Mouse (Mus musculus) limb, embryonic 15.5 days (tissue): Measurements from ENCODE around the gene Ccdc88c. TPM values are rescaled to one million over a fixed set of nuclear protein-coding genes. Genes with fewer than 3 reads are reported as not detected.

Experiments used
- ATAC-seq: fragments of 200-750 bp; cut with Nextera tagmentation; 2 replicates; pipeline ENCODE4 v1.8.0; 2017; ENCODE audit warnings: low read depth, moderate TSS enrichment; ENCODE audit not compliant: insufficient number of reproducible peaks, low FRiP score, low TSS enrichment
- H3K27ac ChIP-seq: fragments of 300-500 bp; sonication (generic); 2 replicates; pipeline ENCODE4 v1.5.1; 2015; ENCODE audit warnings: moderate library complexity, mild to moderate bottlenecking, inconsistent platforms
- H3K27me3 ChIP-seq: fragments of 300-500 bp; sonication (generic); 2 replicates; pipeline ENCODE4 v1.6.1; 2015; ENCODE audit warnings: inconsistent platforms
- H3K36me3 ChIP-seq: fragments of 300-500 bp; sonication (generic); 2 replicates; pipeline ENCODE4 v1.6.1; 2015; ENCODE audit warnings: inconsistent platforms
- H3K4me1 ChIP-seq: fragments of 300-500 bp; sonication (generic); 2 replicates; pipeline ENCODE4 v1.6.1; 2015; ENCODE audit warnings: inconsistent platforms
- H3K4me2 ChIP-seq: fragments of 300-500 bp; sonication (generic); 2 replicates; pipeline ENCODE4 v1.6.1; 2015; ENCODE audit warnings: mild to moderate bottlenecking, inconsistent platforms
- H3K4me3 ChIP-seq: fragments of 300-500 bp; sonication (generic); 2 replicates; pipeline ENCODE4 v1.5.1; 2015; ENCODE audit warnings: mild to moderate bottlenecking, inconsistent platforms
- H3K9ac ChIP-seq: fragments of 300-500 bp; sonication (generic); 2 replicates; pipeline ENCODE4 v1.6.1; 2015; ENCODE audit warnings: inconsistent platforms
- H3K9me3 ChIP-seq: fragments of 300-500 bp; sonication (generic); 2 replicates; pipeline ENCODE4 v1.6.1; 2016; ENCODE audit warnings: inconsistent platforms
- WGBS: fragments of 180-500 bp; shearing (Covaris S2); methylation state at CpG from one replicate; pipeline ENCODE4 v1.1.7; 2015; 5-methylcytosine and 5-hydroxymethylcytosine counted together
- polyA plus RNA-seq: library from polyadenylated mRNA; unstranded; fragments of >200 nt; fragmentation: Nextera tagmentation; extraction: Ambion mirVana; gene quantifications from 2 replicates; pipeline ENCODE4 v1.2.1, GENCODE M21; 2015

The Ccdc88c gene
- polyA plus RNA-seq, 1 experiment from 2014 or later = 3.7 TPM

GRCm38 (mm10) chr12:101026025-101026424 lies 2.8 kb downstream of the Ccdc88c start:
- no peak for ATAC-seq
- Histone ChIP-seq H3K4me3 (no peak overlapping the region), H3K9me3 (no peaks in the 10 kb centered on the region), H3K4me1 (peaks cover 30% of the 10 kb centered on the region), H3K9ac (no peak overlapping the region), H3K27me3 (peaks cover 19% of the 10 kb centered on the region), H3K4me2 (no peak overlapping the region), H3K27ac (no peak overlapping the region), H3K36me3 (no peaks in the 10 kb centered on the region)
- 83% methylated on average over 4 of the region's 4 CpGs for WGBS

- WGBS = 64% methylated on average over 7 of the region's 7 CpGs
- Histone ChIP-seq H3K9me3 (no peaks in the 10 kb centered on the region), H3K36me3 (no peaks in the 10 kb centered on the region), H3K27me3 (peaks cover 19% of the 10 kb centered on the region), H3K4me1 (peaks cover 30% of the 10 kb centered on the region), H3K27ac (no peak overlapping the region), H3K9ac (no peak overlapping the region), H3K4me3 (no peak overlapping the region), H3K4me2 (no peak overlapping the region)
- no peak for ATAC-seq
Observed at GRCm38 (mm10) chr12:101025379-101025778, 3.5 kb downstream of the Ccdc88c start.

GRCm38 (mm10) chr12:101024824-101025223 lies 4.0 kb downstream of the Ccdc88c start:
- 62% methylated on average over 8 of the region's 8 CpGs for WGBS
- Histone ChIP-seq H3K36me3 (no peaks in the 10 kb centered on the region), H3K4me1 (peaks cover 34% of the 10 kb centered on the region), H3K27me3 (peaks cover 19% of the 10 kb centered on the region), H3K9me3 (no peaks in the 10 kb centered on the region), H3K4me3 (no peak overlapping the region), H3K4me2 (no peak overlapping the region), H3K27ac (no peak overlapping the region), H3K9ac (no peak overlapping the region)
- ATAC-seq = no peak

GRCm38 (mm10) chr12:101023143-101023542 lies 5.7 kb downstream of the Ccdc88c start:
- no peaks in the 10 kb centered on the region for H3K9me3 ChIP-seq
- no peaks in the 10 kb centered on the region for H3K36me3 ChIP-seq
- H3K4me2 ChIP-seq = no peak overlapping the region
- peaks cover 25% of the 10 kb centered on the region for H3K4me1 ChIP-seq
- no peak for ATAC-seq
- 82% methylated on average over 11 of the region's 11 CpGs for WGBS
- no peak overlapping the region for H3K9ac ChIP-seq
- H3K27ac ChIP-seq = no peak overlapping the region
- H3K4me3 ChIP-seq = no peak overlapping the region
- peaks cover 19% of the 10 kb centered on the region for H3K27me3 ChIP-seq

GRCm38 (mm10) chr12:101022353-101022752 lies 6.5 kb downstream of the Ccdc88c start:
- ATAC-seq = no peak
- no peak overlapping the region for H3K27ac ChIP-seq
- no peak overlapping the region for H3K9ac ChIP-seq
- peaks cover 18% of the 10 kb centered on the region for H3K27me3 ChIP-seq
- no peaks in the 10 kb centered on the region for H3K36me3 ChIP-seq
- peaks cover 24% of the 10 kb centered on the region for H3K4me1 ChIP-seq
- H3K4me2 ChIP-seq = no peak overlapping the region
- H3K4me3 ChIP-seq = no peak overlapping the region
- no peaks in the 10 kb centered on the region for H3K9me3 ChIP-seq
- 91% methylated on average over 8 of the region's 8 CpGs for WGBS

- H3K27ac ChIP-seq = no peak overlapping the region
- H3K9ac ChIP-seq = no peak overlapping the region
- no peak for ATAC-seq
- peaks cover 14% of the 10 kb centered on the region for H3K27me3 ChIP-seq
- 78% methylated on average over 9 of the region's 9 CpGs for WGBS
- H3K9me3 ChIP-seq = no peaks in the 10 kb centered on the region
- no peaks in the 10 kb centered on the region for H3K36me3 ChIP-seq
- no peak overlapping the region for H3K4me2 ChIP-seq
- H3K4me3 ChIP-seq = no peak overlapping the region
- H3K4me1 ChIP-seq = peaks cover 23% of the 10 kb centered on the region
Observed at GRCm38 (mm10) chr12:101021484-101022226, 7.2 kb downstream of the Ccdc88c start.

GRCm38 (mm10) chr12:101020210-101021015 lies 8.4 kb downstream of the Ccdc88c start:
- Histone ChIP-seq H3K4me3 (no peak overlapping the region), H3K9me3 (no peaks in the 10 kb centered on the region), H3K27me3 (0 out of 2 replicates have a peak, but pooled peaks cover 1% of the 10 kb centered on the region), H3K4me2 (no peak overlapping the region), H3K27ac (no peak overlapping the region), H3K4me1 (peaks cover 33% of the 10 kb centered on the region), H3K36me3 (no peaks in the 10 kb centered on the region), H3K9ac (no peak overlapping the region)
- 72% methylated on average over 15 of the region's 15 CpGs for WGBS
- ATAC-seq = no peak

- no peak overlapping the region for H3K27ac ChIP-seq
- peaks cover 38% of the 10 kb centered on the region for H3K4me1 ChIP-seq
- 91% methylated on average over 7 of the region's 7 CpGs for WGBS
Observed at GRCm38 (mm10) chr12:101019443-101019842, 9.4 kb downstream of the Ccdc88c start.

GRCm38 (mm10) chr12:101019031-101019430 lies 9.8 kb downstream of the Ccdc88c start:
- ATAC-seq = no peak
- H3K27me3 ChIP-seq = no peaks in the 10 kb centered on the region

More at GRCm38 (mm10) chr12:101019443-101019842, 9.4 kb downstream of the Ccdc88c start:
- no peak overlapping the region for H3K4me2 ChIP-seq
- no peak overlapping the region for H3K4me3 ChIP-seq
- no peaks in the 10 kb centered on the region for H3K27me3 ChIP-seq
- no peaks in the 10 kb centered on the region for H3K9me3 ChIP-seq
- no peak for ATAC-seq
- no peaks in the 10 kb centered on the region for H3K36me3 ChIP-seq
- H3K9ac ChIP-seq = no peak overlapping the region

GRCm38 (mm10) chr12:101017971-101018371 lies 10.9 kb downstream of the Ccdc88c start:
- Histone ChIP-seq H3K27ac (peak overlapping the region; percentile 12; the same call in 1 of the 2 replicates), H3K9ac (no peak overlapping the region), H3K36me3 (no peaks in the 10 kb centered on the region), H3K4me2 (peak overlapping the region; percentile 10; the same call in 1 of the 2 replicates), H3K9me3 (no peaks in the 10 kb centered on the region), H3K4me1 (peaks cover 45% of the 10 kb centered on the region), H3K27me3 (peaks cover 3% of the 10 kb centered on the region; the same call in 1 of the 2 replicates), H3K4me3 (no peak overlapping the region)
- 0 out of 2 replicates have a peak, but pooled peaks have one; percentile 16 for ATAC-seq
- 13% methylated on average over 6 of the region's 6 CpGs for whole genome bisulfite sequencing

More at GRCm38 (mm10) chr12:101019031-101019430, 9.8 kb downstream of the Ccdc88c start:
- WGBS = 79% methylated on average over 5 of the region's 5 CpGs
- Histone ChIP-seq H3K9me3 (no peaks in the 10 kb centered on the region), H3K9ac (no peak overlapping the region), H3K36me3 (no peaks in the 10 kb centered on the region), H3K4me3 (no peak overlapping the region), H3K4me2 (no peak overlapping the region), H3K4me1 (peaks cover 42% of the 10 kb centered on the region), H3K27ac (no peak overlapping the region)

- 48% methylated on average over 5 of the region's 5 CpGs for WGBS
- no peak overlapping the region for H3K9ac ChIP-seq
- H3K4me1 ChIP-seq = peaks cover 57% of the 10 kb centered on the region
Observed at GRCm38 (mm10) chr12:101016412-101016928, 12.4 kb downstream of the Ccdc88c start.

More at GRCm38 (mm10) chr12:101016412-101016928, 12.4 kb downstream of the Ccdc88c start:
- H3K4me3 ChIP-seq = no peak overlapping the region
- no peaks in the 10 kb centered on the region for H3K9me3 ChIP-seq
- H3K27me3 ChIP-seq = peaks cover 6% of the 10 kb centered on the region; the same call in 1 of the 2 replicates
- no peak overlapping the region for H3K4me2 ChIP-seq
- H3K27ac ChIP-seq = no peak overlapping the region
- H3K36me3 ChIP-seq = no peaks in the 10 kb centered on the region
- ATAC-seq = no peak
